Mouse (Mus musculus) neutrophil, adult 5-6 weeks (primary cell): ENCODE data around the gene Cacna1i. TPM values are rescaled to one million over a fixed set of nuclear protein-coding genes. Genes with fewer than 3 reads are reported as not detected.
A peak's percentile ranks its signal among the peaks of the same experiment; 100 is the strongest.

Experiments
- ATAC-seq: fragments of 151-379, 151-347 bp; 2 replicates; pipeline ENCODE4 v1.8.0; 2017; ENCODE audit warnings: mild to moderate bottlenecking, moderate TSS enrichment; ENCODE audit not compliant: insufficient number of reproducible peaks, poor library complexity, low FRiP score, severe bottlenecking; ENCODE audit errors: extremely low read depth
- total RNA-seq: library from RNA; stranded (forward); fragments of 200-1000 nt; gene quantifications from 2 replicates; pipeline ENCODE4 v1.2.3, GENCODE M21; 2017

Gene Cacna1i
- total RNA-seq, 1 experiment from 2014 or later = 35.0 TPM

GRCm38 (mm10) chr15:80319315-80319714 is 32.3 kb downstream of the Cacna1i start:
- no peak for ATAC-seq

DNA sequence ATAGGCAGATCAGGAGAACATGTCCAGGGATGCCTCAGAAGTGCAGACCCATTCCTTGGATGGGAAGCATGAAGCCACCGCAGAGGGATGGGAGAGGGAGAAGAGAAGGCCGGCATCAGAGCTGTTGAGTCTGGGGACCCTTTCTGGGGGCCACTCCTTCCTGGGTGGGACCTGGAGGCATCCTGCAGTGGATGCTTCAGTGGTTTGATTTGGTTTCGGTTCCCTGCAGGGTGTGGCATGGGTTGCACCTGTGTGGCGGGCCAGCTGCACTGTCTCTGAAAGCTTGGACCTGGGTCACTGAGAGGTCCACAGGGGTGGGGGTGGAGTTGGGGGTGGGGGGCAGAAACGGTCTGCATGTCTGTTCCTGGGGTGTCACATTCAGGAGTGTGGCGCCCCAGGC is 32.9 kb downstream of the Cacna1i start:
- peak; percentile 70 for ATAC-seq

GRCm38 (mm10) chr15:80325207-80325606 is 38.2 kb downstream of the Cacna1i start:
- ATAC-seq = no peak

GRCm38 (mm10) chr15:80325756-80326155 is 38.7 kb downstream of the Cacna1i start:
- peak; percentile 79 for ATAC-seq

- no peak for ATAC-seq
Observed at GRCm38 (mm10) chr15:80326947-80327346, 39.9 kb downstream of the Cacna1i start.

- ATAC-seq = no peak
Observed at GRCm38 (mm10) chr15:80327743-80328540, 40.9 kb downstream of the Cacna1i start.

- ATAC-seq = no peak
Observed at GRCm38 (mm10) chr15:80330276-80330675, 43.2 kb downstream of the Cacna1i start.

- no peak for ATAC-seq
Observed at GRCm38 (mm10) chr15:80334766-80335165, 47.7 kb downstream of the Cacna1i start.

DNA sequence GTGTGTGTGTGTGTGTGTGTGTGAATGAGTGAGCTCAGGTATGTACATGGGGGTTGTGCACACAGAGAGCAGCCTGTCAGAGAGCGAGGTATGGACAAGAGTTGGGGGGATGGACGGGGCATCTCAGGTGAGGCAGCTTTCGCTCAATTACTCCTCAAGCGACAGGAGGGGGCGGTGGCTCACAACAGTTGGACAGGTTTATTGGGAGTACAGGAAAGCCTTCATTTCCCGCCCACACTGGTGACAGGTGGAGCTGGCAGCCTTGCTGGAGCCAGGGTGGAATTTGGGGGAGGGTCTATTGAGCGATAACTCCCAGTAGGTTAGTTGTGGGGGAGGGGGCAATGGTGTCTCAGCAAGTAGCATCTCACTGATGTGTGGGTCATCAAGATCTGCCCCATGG is 48.2 kb downstream of the Cacna1i start:
- no peak for ATAC-seq

DNA sequence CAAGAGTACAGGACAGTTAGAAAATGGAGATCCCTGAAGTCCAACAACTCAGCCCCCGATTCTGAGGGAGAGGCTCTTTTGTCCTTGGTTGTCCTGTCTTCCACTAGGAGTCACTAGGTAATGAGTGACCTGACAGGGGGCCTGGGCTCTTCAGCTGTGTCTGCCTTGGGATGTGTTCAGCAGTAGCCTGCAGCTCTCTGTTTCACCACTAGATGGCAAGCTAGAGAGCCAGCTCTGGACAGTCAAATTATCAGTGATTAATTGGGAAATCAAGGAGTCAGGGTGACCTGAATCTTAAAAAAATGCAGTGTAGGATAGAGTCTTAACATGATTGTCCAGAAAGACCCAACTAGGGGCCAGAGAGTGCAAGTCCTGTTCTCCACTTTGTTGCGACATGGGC is 53.3 kb downstream of the Cacna1i start:
- ATAC-seq = no peak

DNA sequence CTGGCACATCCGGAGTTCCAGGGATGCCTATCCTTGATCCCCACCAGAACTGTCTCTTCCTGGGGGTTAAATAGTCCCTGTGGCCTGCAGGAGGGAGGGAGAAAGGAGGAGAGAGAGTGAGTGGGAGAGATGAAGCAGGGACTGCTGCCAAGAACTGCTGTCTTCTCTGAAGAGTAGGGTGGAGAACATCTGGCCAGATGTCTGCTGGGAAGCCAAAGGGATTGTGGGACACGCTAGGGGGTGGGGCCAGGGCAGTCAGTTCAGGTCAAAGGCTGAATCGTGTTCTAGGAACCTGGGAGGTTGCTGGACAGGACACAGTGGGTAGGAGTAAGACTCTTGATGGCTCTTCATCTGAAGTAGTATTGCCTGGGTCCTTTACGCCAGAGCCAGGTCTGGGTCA is 55.4 kb downstream of the Cacna1i start:
- ATAC-seq = no peak

DNA sequence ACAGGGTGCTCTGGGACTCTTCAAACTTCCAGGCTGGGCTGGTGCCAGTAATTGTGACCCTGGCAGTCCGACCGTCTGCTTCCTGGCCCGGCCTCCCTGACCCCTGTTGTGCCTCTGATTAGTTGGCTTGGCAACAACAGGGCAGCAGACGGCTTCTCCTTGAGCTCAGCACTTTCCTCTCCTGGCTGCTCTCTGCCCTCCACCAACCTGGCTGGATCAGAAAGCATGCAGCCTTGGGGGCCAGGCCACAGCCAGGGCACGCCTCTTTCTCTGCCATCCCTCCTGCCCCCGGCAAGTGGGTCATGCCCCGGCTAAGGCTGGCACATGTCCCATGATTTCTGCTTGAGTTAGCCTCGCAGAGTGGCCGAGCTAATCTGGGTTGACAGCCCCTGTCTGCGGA is 56.0 kb downstream of the Cacna1i start:
- no peak for ATAC-seq

GRCm38 (mm10) chr15:80343731-80344130 is 56.7 kb downstream of the Cacna1i start:
- no peak for ATAC-seq

DNA sequence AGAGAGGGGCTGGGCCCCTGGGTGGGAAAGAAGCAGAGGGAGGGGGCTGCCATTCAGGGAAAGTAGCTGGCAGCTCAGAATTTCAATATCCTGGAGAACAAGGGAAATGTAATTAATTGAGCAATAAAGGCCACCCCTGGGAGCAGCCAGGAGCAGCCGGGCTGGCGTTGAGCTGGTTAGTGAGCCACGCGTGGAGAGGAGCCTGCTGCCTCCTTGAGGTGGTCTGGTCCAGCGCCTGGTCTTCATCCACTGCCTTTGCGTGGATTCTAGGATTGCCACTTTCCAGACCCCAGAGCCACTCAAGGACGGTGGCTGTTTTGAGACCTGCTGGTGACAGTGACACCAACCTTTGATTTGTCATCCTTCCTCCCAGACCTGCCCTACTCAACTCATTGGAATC is 59.5 kb downstream of the Cacna1i start:
- ATAC-seq = no peak

- no peak for ATAC-seq
Observed at GRCm38 (mm10) chr15:80350431-80350830, 63.4 kb downstream of the Cacna1i start.

GRCm38 (mm10) chr15:80358798-80359197 is 71.8 kb downstream of the Cacna1i start:
- ATAC-seq = no peak

DNA sequence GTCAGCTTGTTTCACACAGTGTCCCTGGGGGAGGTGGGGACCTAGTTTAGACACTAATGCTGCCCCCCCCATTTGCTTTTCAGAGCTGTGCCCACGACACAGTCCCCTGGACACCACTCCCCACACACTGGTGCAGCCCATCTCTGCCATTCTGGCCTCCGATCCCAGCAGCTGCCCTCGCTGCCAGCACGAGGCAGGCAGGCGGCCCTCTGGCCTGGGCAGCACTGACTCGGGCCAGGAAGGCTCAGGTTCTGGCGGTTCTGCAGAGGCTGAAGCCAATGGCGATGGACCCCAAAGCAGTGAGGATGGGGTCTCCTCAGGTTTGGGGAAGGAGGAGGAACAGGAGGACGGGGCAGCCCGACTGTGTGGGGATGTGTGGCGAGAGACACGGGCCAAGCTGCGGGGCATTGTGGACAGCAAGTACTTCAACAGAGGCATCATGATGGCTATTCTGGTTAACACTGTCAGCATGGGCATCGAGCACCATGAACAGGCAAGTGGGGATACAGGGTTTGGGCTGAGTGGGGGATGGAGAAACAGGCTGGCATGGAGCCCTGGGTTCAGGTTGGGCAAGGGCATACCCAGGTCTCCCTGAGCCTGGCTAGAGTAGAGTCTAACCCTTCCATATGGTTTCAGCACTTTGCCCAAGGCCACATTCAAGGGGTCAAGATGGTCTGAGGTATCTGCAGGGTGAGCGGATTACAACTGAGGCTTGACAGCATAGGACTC is 74.9 kb downstream of the Cacna1i start:
- ATAC-seq = no peak

- no peak for ATAC-seq
Observed at GRCm38 (mm10) chr15:80362509-80363172, 75.6 kb downstream of the Cacna1i start.

GRCm38 (mm10) chr15:80363821-80364715 is 77.0 kb downstream of the Cacna1i start:
- no peak for ATAC-seq
